Mouse (Mus musculus): ENCODE measurements around the gene Mrtfa.

Gene Mrtfa

GRCm38 (mm10) chr15:81154846-81155624 is 35.5 kb downstream of the Mrtfa start:
- DNase-seq, result no peak

DNA sequence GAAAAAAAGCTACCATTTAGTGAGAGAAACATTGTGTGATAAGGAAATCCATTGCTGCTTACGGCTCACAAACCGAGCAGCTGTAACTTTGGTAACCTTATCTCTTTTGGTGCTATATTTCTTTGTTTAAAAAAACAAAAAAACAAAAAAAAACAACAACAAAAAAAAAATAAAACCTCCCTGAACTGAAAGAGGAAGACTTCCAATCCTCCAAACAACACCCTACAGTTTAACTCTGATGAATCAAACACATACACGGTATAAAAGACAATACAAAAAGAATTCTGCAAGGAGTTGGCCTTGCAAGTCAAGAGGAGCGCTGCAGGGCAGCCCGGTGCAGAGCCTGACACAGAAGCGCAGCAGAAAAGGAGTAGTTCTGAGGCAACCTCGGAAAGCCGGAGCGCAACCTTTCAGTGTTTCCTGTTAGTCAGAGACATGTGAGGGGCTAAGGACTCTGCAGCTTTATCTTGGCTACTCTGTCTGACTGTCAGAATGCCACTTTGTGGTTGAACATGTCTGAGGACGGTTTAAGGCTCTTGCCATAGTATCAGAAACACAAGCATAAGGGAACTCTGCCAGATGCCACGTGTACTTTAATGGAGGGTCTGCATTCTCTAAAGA is 48.5 kb downstream of the Mrtfa start:
- no peak for DNase-seq

DNA sequence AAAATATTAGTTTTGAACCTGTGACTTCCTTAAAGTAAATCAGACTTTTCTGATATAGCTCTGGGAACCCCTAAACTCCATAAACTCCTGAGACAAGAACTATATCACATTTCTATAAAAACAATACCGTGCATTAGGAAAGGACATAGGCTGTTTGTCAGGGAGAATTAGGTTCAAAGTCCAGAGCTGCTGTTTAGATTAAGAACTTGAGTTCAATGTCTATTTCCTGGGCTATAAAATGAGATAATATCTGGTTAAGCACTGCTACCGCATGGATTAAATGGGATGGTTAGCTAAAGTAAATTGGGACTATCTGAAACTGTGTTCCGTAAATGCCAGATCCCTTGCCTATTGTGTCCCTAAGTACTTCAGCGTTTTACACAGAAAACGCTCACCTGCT is 50.6 kb downstream of the Mrtfa start:
- DNase-seq, result no peak

DNA sequence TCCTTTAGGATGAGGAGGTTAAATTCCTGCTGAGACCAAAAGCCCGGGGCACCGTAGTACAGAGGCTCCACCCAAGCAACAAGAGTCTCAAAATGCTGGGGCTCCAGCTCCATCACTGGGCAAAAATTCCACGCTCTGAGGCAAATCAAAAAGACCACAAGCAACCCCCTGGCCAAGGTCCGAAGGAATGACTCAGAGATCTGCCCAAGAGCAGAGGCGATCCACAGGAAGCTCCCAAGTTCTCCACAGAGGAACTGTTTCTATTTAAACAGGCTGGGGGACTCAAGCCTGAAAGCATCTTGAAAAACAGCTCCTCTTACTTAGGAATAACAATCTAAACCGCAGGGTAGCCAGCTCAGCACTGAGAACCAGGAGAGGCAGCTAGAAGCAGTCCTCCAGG is 53.3 kb downstream of the Mrtfa start:
- no peak for DNase-seq

DNA sequence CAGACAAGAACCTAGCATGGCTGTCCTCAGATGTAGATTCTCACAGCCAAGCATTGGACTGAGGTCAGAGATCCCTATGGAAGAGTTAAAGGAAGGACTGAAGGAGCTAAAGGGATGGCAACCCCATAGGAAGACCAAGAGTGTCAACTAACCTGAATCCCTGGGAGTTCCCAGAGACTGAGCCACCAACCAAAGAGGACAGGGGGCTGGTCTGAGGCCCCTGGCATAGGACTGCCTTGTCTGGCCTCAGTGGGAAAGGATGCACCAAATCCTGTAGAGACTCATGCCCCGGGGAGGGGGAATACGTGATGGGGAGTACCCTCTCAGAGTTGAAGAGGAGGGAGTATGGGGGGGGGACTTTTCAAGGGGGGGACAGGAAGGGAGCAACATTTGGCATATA is 56.8 kb downstream of the Mrtfa start:
- DNase-seq, result no peak

- no peak for DNase-seq
Observed at GRCm38 (mm10) chr15:81131152-81131551, 59.4 kb downstream of the Mrtfa start.

DNA sequence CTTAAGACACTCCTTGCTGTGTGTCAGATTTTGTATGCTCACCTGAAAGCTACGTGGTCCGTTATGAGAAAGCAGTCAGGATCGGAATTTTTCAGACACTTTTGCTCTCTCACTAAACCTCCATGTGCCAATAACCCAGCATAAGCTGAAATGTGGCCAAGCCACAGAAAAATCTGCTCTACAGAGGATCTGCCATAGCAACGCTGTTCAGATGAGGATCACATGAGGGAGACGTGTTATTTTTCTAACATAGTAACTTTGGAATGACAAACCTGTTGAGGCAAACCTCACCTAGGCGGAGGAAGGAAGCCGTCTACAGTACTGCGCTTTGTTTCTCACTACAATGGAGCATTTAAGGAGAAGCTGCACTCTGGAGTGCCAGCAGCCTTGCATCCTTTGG is 60.6 kb downstream of the Mrtfa start:
- no peak for DNase-seq

DNA sequence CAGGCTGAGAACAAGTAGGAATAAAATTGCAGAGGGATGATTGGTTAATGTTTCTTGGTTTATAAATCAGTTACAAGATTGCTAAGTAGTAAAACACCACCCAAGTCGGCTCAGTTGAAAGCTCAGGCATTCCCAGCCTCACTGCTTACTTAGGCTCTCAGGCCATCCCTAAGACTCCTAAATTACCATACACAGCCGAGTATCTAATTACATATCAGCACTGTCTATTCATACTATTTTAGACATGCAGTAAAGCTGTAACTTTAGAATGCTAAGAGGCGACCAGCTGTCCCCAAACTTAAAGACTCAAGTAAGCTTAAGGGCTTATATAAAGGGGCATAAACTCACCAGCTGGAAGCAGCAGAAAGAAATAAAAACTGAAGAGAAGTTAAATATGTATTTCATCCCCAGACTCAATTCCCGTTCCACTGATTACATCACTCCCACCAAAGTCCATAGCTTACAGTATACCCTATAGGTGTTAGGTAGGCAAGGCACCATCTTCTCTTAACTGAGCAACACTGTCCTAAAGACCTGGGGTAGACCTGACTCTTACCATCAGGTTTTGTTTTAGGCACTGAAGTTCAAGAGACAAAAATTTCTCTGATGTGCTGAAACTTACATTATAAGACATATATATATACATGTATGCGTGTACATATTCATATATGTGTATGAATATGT is 62.3 kb downstream of the Mrtfa start:
- DNase-seq, result no peak

DNA sequence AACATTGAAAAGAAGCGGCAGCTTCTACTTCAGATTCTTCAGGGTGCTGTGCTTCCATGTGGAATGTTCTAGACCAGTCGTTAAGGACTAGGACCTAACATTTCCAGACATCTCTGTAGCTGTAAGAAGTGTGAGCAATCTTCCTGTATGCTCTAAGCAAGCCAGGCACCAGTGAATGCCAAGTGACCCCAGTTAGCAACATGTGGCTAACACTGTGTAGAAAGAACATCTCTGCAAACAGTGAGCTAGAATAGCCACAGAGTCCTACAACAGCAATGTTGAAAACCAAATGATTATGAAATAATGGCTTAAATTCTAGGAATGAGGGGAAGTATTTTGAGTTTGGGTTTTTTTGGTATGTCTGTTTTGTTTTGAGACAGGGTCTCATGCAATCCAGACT is 66.3 kb downstream of the Mrtfa start:
- no peak for DNase-seq

- DNase-seq, result no peak
Observed at GRCm38 (mm10) chr15:81123122-81123521, 67.4 kb downstream of the Mrtfa start.

DNA sequence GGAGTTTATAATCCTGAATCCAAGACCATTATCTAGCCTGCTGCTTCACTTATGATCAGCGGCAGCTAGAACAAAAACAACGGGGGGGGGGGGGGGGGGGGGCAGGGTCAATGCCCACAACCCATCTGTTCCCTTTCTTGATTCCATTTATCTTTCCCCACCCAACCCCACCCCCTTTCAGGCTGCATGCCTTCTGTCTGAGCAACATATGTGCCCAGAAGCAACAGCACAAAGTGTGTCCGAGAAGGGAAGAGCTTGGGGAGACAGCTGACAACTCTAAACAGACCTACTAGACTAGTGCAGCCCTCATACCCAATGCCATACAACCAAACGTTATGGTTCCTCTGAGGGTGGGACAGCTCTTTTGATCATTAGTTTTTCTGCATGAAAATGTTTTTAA is 68.0 kb downstream of the Mrtfa start:
- no peak for DNase-seq

DNA sequence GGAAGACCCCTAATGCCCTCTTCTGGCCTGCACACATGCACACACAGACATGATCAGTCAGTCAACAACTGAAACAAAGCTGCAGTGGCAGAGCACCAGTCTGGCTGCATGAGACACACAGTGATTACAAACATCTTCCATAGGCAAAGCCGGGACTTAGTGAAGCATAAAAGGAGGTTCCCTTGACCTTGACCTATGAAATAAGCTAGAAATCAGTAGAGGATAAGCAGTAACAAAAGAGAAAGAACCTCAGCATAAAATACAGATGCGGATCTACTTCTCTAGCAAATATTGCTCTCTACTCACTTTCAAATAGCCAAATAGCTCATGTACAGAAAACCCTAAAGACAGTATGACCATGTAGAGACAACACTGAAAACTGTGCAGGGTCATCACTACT is 68.5 kb downstream of the Mrtfa start:
- DNase-seq, result no peak

- DNase-seq, result no peak
Observed at GRCm38 (mm10) chr15:81120946-81121345, 69.6 kb downstream of the Mrtfa start.

GRCm38 (mm10) chr15:81120140-81120539 is 70.4 kb downstream of the Mrtfa start:
- DNase-seq, result no peak

DNA sequence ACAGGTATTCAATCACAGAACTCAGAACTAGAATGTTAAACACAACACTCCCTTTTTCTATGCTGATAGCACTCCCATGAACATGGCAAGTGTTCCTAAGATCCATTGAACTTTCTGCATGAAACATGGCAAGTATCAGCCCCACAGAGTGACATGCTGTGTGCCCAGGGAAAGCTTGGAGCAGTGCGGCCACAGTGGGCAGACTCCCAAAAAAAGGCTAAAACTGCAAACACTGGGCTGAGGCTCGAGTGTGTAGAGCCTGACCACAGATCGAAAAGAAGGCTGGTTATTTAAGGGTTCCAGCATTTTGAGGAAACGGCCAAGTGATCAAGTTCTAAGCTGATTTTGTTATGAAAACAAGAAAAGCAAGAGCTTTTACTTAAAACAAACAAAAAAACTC is 72.3 kb downstream of the Mrtfa start:
- DNase-seq, result no peak

GRCm38 (mm10) chr15:81112589-81112988 is 78.0 kb downstream of the Mrtfa start:
- no peak for DNase-seq

- no peak for DNase-seq
Observed at GRCm38 (mm10) chr15:81110315-81110714, 80.2 kb downstream of the Mrtfa start.

- no peak for DNase-seq
Observed at GRCm38 (mm10) chr15:81105962-81106361, 84.6 kb downstream of the Mrtfa start.

DNA sequence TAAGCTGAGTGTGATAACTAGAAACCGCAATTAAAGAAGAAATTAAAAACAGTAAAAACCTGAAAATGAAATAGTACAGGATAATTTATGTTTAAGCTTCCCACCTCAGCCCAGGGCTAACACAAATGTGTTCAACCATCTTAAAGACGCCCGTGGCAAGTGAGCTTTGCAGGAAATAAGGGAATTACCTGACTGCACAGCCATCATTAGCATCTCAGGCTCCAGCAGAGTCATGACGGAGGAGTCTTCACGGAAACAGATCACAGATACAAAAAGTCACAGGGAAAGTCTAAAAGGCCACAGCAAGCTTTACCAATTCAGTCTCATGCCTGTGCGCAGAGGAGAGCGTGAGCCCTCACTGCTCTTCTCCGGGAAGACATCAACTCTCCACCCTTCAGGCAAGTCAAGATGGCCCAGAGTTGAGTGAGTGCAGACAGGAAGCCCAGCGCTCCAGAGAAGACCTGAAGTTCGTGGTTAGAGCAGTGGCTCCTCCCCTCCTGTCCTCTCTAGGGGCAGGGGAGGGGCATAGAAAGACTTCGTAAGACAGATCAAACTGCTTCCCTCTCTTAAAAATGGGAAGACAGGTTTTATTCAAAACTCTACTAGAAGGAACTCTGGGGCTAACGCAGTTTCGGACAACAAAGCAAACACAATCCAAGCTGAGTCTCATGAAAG is 85.8 kb downstream of the Mrtfa start:
- no peak for DNase-seq

DNA sequence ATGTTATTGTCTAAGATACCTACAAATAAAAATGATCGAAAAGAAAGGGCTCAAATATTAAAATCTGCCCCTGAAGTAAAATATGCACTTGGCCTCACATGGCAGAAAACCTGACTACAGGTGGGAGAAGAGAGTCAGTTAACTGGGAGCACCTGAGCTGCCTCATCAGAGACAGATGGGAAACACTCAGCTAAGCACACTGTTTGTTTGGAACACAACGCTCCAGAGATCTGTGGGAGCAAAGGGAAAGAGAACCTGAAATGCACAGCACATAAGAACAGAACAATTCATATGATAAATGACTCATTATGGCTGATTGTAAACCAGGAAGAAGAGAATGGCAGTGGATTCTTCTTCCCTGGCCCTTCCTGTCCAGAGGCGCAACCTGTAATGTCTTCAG is 87.1 kb downstream of the Mrtfa start:
- no peak for DNase-seq

DNA sequence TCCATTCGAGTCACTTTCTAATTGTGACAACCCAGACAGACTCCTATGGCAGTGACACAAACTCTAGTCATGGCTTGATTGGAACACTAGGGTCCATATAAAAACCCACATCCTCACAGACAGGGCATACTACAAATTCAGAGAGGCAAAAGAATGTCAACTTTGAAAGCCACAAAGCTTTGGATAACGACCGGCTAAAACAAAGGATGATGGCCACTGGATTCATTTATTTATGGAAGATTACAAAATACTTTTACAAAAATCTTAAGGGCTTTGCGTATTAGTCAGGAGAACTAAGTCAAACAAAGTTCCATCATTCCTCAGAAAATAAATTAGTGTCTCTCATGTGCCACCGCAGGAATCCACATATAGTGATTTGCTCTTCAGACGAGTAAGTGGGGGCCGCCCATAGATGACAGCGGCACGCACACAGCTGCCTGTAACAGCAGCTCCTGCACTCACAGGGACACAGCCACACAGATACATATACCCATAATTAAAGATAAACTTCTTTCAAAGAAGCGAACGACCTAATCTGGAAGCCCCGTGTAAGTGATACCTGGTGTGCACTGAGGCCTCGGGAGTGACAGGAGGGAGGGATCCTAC is 88.2 kb downstream of the Mrtfa start:
- no peak for DNase-seq

DNA sequence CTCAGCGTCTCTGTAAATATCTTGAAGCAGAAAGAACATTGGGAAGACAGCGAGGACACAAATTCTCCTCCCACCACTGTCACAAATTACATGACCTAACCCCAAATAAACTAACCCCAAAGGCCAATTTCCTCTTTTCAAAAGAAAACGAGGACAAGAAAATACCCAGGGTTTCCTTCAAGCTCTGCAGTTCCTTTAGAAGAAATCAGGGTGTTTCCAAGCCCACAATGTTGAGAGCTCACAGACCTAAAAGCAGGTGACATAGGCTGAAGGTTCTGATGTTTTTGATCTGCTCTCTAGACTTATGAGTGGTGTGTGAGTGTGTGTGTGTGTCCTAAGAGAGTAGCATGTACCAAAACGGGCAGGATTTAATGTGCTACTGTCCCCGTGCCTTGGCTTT is 89.2 kb downstream of the Mrtfa start:
- no peak for DNase-seq

GRCm38 (mm10) chr15:81099269-81099668 is 91.3 kb downstream of the Mrtfa start:
- no peak for DNase-seq

All from kidney, adult 18-20 months (tissue).